Mouse (Mus musculus) megakaryocyte, embryonic 14.5 days (primary cell): ENCODE measurements around the gene Meox1. TPM values are rescaled to one million over a fixed set of nuclear protein-coding genes. Genes with fewer than 3 reads are reported as not detected.

ENCODE experiments used
- H3K27me3 ChIP-seq: replicated peaks from 2 replicates; pipeline ENCODE3; 2012; ENCODE audit warnings: inconsistent platforms
- H3K36me3 ChIP-seq: replicated peaks from 2 replicates; pipeline ENCODE3; 2012; ENCODE audit warnings: low read length, inconsistent platforms, mixed read lengths
- H3K4me1 ChIP-seq: 2 replicates; pipeline ENCODE4 v1.6.1; 2012; ENCODE audit warnings: inconsistent platforms
- H3K4me3 ChIP-seq: replicated peaks from 2 replicates; pipeline ENCODE3; 2012; ENCODE audit warnings: moderate library complexity, mild to moderate bottlenecking, inconsistent platforms
- H3K9me3 ChIP-seq: 2 replicates; pipeline ENCODE4 v1.6.1; 2012; ENCODE audit warnings: inconsistent platforms
- FLI1 ChIP-seq: IDR thresholded peaks from 2 replicates; pipeline ENCODE4 v1.6.1; 2012; ENCODE audit warnings: low read length, inconsistent platforms, mixed read lengths
- GATA1 ChIP-seq: IDR thresholded peaks from 3 replicates; pipeline ENCODE4 v1.6.1; 2012; ENCODE audit warnings: mixed read lengths, low read length, inconsistent platforms, borderline replicate concordance
- polyA plus RNA-seq: library from polyadenylated mRNA; stranded (reverse); fragments of >175 nt; gene quantifications from 2 replicates; pipeline ENCODE4 v1.2.3, GENCODE M21; 2012; ENCODE audit warnings: low replicate concordance; ENCODE audit not compliant: insufficient read depth

Gene Meox1
- polyA plus RNA-seq, 1 experiment: not detected

GRCm38 (mm10) chr11:101901309-101901708, 7.1 kb upstream of the Meox1 start:
- Histone ChIP-seq H3K9me3 (peaks cover 20% of the 10 kb centered on the region), H3K4me1 (no peaks in the 10 kb centered on the region), H3K27me3 (peaks cover 75% of the 10 kb centered on the region), H3K4me3 (no peak overlapping the region), H3K36me3 (no peaks in the 10 kb centered on the region)
- no peak for TF ChIP-seq FLI1
- TF ChIP-seq GATA1: no peak

- H3K9me3 ChIP-seq: peaks cover 20% of the 10 kb centered on the region
Observed at GRCm38 (mm10) chr11:101898328-101898727, 4.2 kb upstream of the Meox1 start.

GRCm38 (mm10) chr11:101896546-101897361, 2.6 kb upstream of the Meox1 start:
- Histone ChIP-seq H3K36me3 (no peaks in the 10 kb centered on the region), H3K27me3 (peaks cover 85% of the 10 kb centered on the region)
- TF ChIP-seq GATA1: no peak
- TF ChIP-seq FLI1: no peak

More at GRCm38 (mm10) chr11:101898328-101898727, 4.2 kb upstream of the Meox1 start:
- H3K36me3 ChIP-seq: no peaks in the 10 kb centered on the region
- H3K27me3 ChIP-seq: peaks cover 81% of the 10 kb centered on the region
- H3K4me1 ChIP-seq: peaks cover 4% of the 10 kb centered on the region; the same call in 1 of the 2 replicates
- TF ChIP-seq FLI1 (no peak), GATA1 (no peak)
- H3K4me3 ChIP-seq: no peak overlapping the region

GRCm38 (mm10) chr11:101893560-101893959, 614 bp downstream of the Meox1 start:
- Histone ChIP-seq H3K4me3 (no peak overlapping the region), H3K4me1 (peaks cover 4% of the 10 kb centered on the region; the same call in 1 of the 2 replicates), H3K36me3 (no peaks in the 10 kb centered on the region), H3K9me3 (peaks cover 7% of the 10 kb centered on the region), H3K27me3 (peaks cover 91% of the 10 kb centered on the region)
- TF ChIP-seq FLI1 (no peak), GATA1 (no peak)

More at GRCm38 (mm10) chr11:101896546-101897361, 2.6 kb upstream of the Meox1 start:
- peaks cover 4% of the 10 kb centered on the region; the same call in 1 of the 2 replicates for H3K4me1 ChIP-seq
- H3K9me3 ChIP-seq: peaks cover 20% of the 10 kb centered on the region
- H3K4me3 ChIP-seq: no peak overlapping the region

GRCm38 (mm10) chr11:101891451-101891850, 2.7 kb downstream of the Meox1 start:
- TF ChIP-seq GATA1 (no peak), FLI1 (no peak)
- H3K27me3 ChIP-seq: peaks cover 91% of the 10 kb centered on the region

GRCm38 (mm10) chr11:101889781-101890180, 4.4 kb downstream of the Meox1 start:
- Histone ChIP-seq H3K36me3 (no peaks in the 10 kb centered on the region), H3K4me3 (no peak overlapping the region), H3K4me1 (peaks cover 19% of the 10 kb centered on the region), H3K27me3 (peaks cover 94% of the 10 kb centered on the region), H3K9me3 (no peaks in the 10 kb centered on the region)
- TF ChIP-seq FLI1: no peak
- TF ChIP-seq GATA1: no peak

More at GRCm38 (mm10) chr11:101891451-101891850, 2.7 kb downstream of the Meox1 start:
- Histone ChIP-seq H3K9me3 (no peaks in the 10 kb centered on the region), H3K4me3 (no peak overlapping the region), H3K4me1 (peaks cover 4% of the 10 kb centered on the region), H3K36me3 (no peaks in the 10 kb centered on the region)

GRCm38 (mm10) chr11:101888820-101889219, 5.4 kb downstream of the Meox1 start:
- Histone ChIP-seq H3K4me3 (no peak overlapping the region), H3K36me3 (no peaks in the 10 kb centered on the region), H3K4me1 (peaks cover 23% of the 10 kb centered on the region), H3K9me3 (no peaks in the 10 kb centered on the region), H3K27me3 (peaks cover 97% of the 10 kb centered on the region)
- TF ChIP-seq FLI1: no peak
- TF ChIP-seq GATA1: no peak

- peaks cover 96% of the 10 kb centered on the region for H3K27me3 ChIP-seq
Observed at GRCm38 (mm10) chr11:101886436-101886835, 7.7 kb downstream of the Meox1 start.

GRCm38 (mm10) chr11:101885881-101886319, 8.3 kb downstream of the Meox1 start:
- Histone ChIP-seq H3K36me3 (no peaks in the 10 kb centered on the region), H3K4me1 (peaks cover 28% of the 10 kb centered on the region), H3K9me3 (no peaks in the 10 kb centered on the region), H3K27me3 (peaks cover 96% of the 10 kb centered on the region), H3K4me3 (no peak overlapping the region)
- TF ChIP-seq FLI1 (no peak), GATA1 (no peak)

More at GRCm38 (mm10) chr11:101886436-101886835, 7.7 kb downstream of the Meox1 start:
- no peak for TF ChIP-seq FLI1
- no peak for TF ChIP-seq GATA1
- Histone ChIP-seq H3K4me3 (no peak overlapping the region), H3K4me1 (peaks cover 25% of the 10 kb centered on the region), H3K9me3 (no peaks in the 10 kb centered on the region), H3K36me3 (no peaks in the 10 kb centered on the region)

- TF ChIP-seq FLI1: no peak
- TF ChIP-seq GATA1: no peak
- Histone ChIP-seq H3K9me3 (no peaks in the 10 kb centered on the region), H3K36me3 (no peaks in the 10 kb centered on the region), H3K4me1 (peaks cover 28% of the 10 kb centered on the region), H3K27me3 (peaks cover 97% of the 10 kb centered on the region), H3K4me3 (no peak overlapping the region)
Observed at GRCm38 (mm10) chr11:101885232-101885631, 8.9 kb downstream of the Meox1 start.

- no peaks in the 10 kb centered on the region for H3K9me3 ChIP-seq
- peaks cover 28% of the 10 kb centered on the region for H3K4me1 ChIP-seq
- TF ChIP-seq FLI1 (no peak), GATA1 (no peak)
- H3K4me3 ChIP-seq: no peak overlapping the region
- H3K36me3 ChIP-seq: no peaks in the 10 kb centered on the region
- H3K27me3 ChIP-seq: peaks cover 97% of the 10 kb centered on the region
Observed at GRCm38 (mm10) chr11:101883911-101884310, 10.3 kb downstream of the Meox1 start.
